Mouse (Mus musculus) testis, adult 2 months (tissue): Measurements from ENCODE around the gene Treml1.

Experiments used
- CTCF ChIP-seq: fragments of 200-500 bp; IDR thresholded peaks from 2 replicates; pipeline ENCODE4 v1.5.1; 2012; ENCODE audit warnings: low read depth, mild to moderate bottlenecking, inconsistent platforms, low read length, moderate library complexity; ENCODE audit not compliant: control insufficient read depth, insufficient read depth, insufficient replicate concordance
- POLR2A ChIP-seq: fragments of 200-500 bp; IDR thresholded peaks from 2 replicates; pipeline ENCODE4 v1.6.1; 2012; ENCODE audit warnings: low read depth, mild to moderate bottlenecking, inconsistent platforms, low read length, moderate library complexity; ENCODE audit not compliant: control insufficient read depth

DNA sequence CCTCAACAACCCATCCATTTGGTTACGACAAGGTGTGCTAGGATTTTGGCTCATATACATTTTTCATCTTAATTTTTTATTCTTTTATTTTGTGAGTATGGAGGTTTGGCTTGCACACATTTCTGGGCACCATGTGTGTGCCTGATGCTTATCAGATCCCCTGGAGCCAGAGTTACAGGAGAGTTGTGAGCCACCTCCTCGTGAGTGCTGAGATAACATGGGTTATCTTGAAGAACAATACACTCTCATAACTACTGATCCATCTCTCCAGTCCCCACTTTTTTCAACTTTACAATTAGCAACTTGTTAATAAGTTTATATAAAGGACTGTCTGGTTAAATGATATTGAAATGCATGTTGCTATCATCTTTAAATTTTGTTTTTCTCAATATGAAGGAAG is 38.4 kb upstream of the Treml1 start:
- TF ChIP-seq CTCF (no peak), POLR2A (no peak)
